Mouse (Mus musculus): Measurements from ENCODE around the gene Mga. TPM values are rescaled to one million over a fixed set of nuclear protein-coding genes. Genes with fewer than 3 reads are reported as not detected.

Mga gene
- 3.7 TPM for polyA plus RNA-seq (2014; fragmentation: Illumina TruSeq; extraction: RNeasy Lipid Tissue Mini Kit (QIAGEN cat#74804); ENCODE audit: insufficient read depth, low read depth, low replicate concordance)

GRCm38 (mm10) chr2:119897090-119897732 is at the start of gene Mga:
Mga (plus strand) TSS chr2:119897228.

GRCm38 (mm10) chr2:119972537-119972879 is 75.5 kb downstream of the Mga start, which contains the start of gene Mapkbp1:
Mapkbp1 (plus strand) TSS chr2:119972699.

Other genes starting within 250 kb of the Mga start
- 15.6 TPM for gene Ndufaf1, start 234.4 kb upstream of the Mga start, polyA plus RNA-seq (2014; fragmentation: Illumina TruSeq; extraction: RNeasy Lipid Tissue Mini Kit (QIAGEN cat#74804); ENCODE audit: insufficient read depth, low read depth, low replicate concordance)
- 11.1 TPM for gene Rtf1, start 222.2 kb upstream of the Mga start, polyA plus RNA-seq (2014; fragmentation: Illumina TruSeq; extraction: RNeasy Lipid Tissue Mini Kit (QIAGEN cat#74804); ENCODE audit: insufficient read depth, low read depth, low replicate concordance)
- gene Itpka, start 154.9 kb upstream of the Mga start, polyA plus RNA-seq (2014; fragmentation: Illumina TruSeq; extraction: RNeasy Lipid Tissue Mini Kit (QIAGEN cat#74804); ENCODE audit: insufficient read depth, low read depth, low replicate concordance): 4.4 TPM
- gene Ltk, start 136.8 kb upstream of the Mga start, polyA plus RNA-seq (2014; fragmentation: Illumina TruSeq; extraction: RNeasy Lipid Tissue Mini Kit (QIAGEN cat#74804); ENCODE audit: insufficient read depth, low read depth, low replicate concordance): 1.5 TPM
- 3.6 TPM for gene Rpap1, start 109.7 kb upstream of the Mga start, polyA plus RNA-seq (2014; fragmentation: Illumina TruSeq; extraction: RNeasy Lipid Tissue Mini Kit (QIAGEN cat#74804); ENCODE audit: insufficient read depth, low read depth, low replicate concordance)
- gene Tyro3, start 99.5 kb upstream of the Mga start, polyA plus RNA-seq (2014; fragmentation: Illumina TruSeq; extraction: RNeasy Lipid Tissue Mini Kit (QIAGEN cat#74804); ENCODE audit: insufficient read depth, low read depth, low replicate concordance): 6.3 TPM
- 4.3 TPM for gene Mapkbp1, start 75.5 kb downstream of the Mga start, polyA plus RNA-seq (2014; fragmentation: Illumina TruSeq; extraction: RNeasy Lipid Tissue Mini Kit (QIAGEN cat#74804); ENCODE audit: insufficient read depth, low read depth, low replicate concordance)
- 6.3 TPM for gene Jmjd7, start 130.3 kb downstream of the Mga start, polyA plus RNA-seq (2014; fragmentation: Illumina TruSeq; extraction: RNeasy Lipid Tissue Mini Kit (QIAGEN cat#74804); ENCODE audit: insufficient read depth, low read depth, low replicate concordance)
- 0.90 TPM for gene Gm28042, start 130.3 kb downstream of the Mga start, polyA plus RNA-seq (2014; fragmentation: Illumina TruSeq; extraction: RNeasy Lipid Tissue Mini Kit (QIAGEN cat#74804); ENCODE audit: insufficient read depth, low read depth, low replicate concordance)
- 0.72 TPM for gene Pla2g4b, start 136.2 kb downstream of the Mga start, polyA plus RNA-seq (2014; fragmentation: Illumina TruSeq; extraction: RNeasy Lipid Tissue Mini Kit (QIAGEN cat#74804); ENCODE audit: insufficient read depth, low read depth, low replicate concordance)